Mouse (Mus musculus): Measurements from ENCODE around the gene Katnb1. TPM values are rescaled to one million over a fixed set of nuclear protein-coding genes. Genes with fewer than 3 reads are reported as not detected.
A peak's percentile ranks its signal among the peaks of the same experiment; 100 is the strongest.

Gene Katnb1
- polyA plus RNA-seq, 1 experiment from 2014 or later, result 32.0 TPM

- H3K36me3 ChIP-seq, result peaks cover 38% of the 10 kb centered on the region
- H3K4me1 ChIP-seq, result no peaks in the 10 kb centered on the region
- 76% methylated on average over 4 of the region's 4 CpGs for WGBS
- no peak for DNase-seq (ENCODE audit: low spot score)
- no peak overlapping the region for H3K4me3 ChIP-seq
- H3K27me3 ChIP-seq (ENCODE audit: low read depth, poor library complexity, severe bottlenecking), result no peaks in the 10 kb centered on the region
- no peak overlapping the region for H3K27ac ChIP-seq (replicated peaks)
- H3K9me3 ChIP-seq (replicated peaks), result no peaks in the 10 kb centered on the region
Observed at GRCm38 (mm10) chr8:95101972-95102371, 21.0 kb downstream of the Katnb1 start.

GRCm38 (mm10) chr8:95107306-95107705, 26.3 kb downstream of the Katnb1 start:
- no peak overlapping the region for H3K27ac ChIP-seq (replicated peaks)
- H3K9me3 ChIP-seq (replicated peaks), result no peaks in the 10 kb centered on the region
- H3K4me1 ChIP-seq, result no peaks in the 10 kb centered on the region
- H3K27me3 ChIP-seq (ENCODE audit: low read depth, poor library complexity, severe bottlenecking), result no peaks in the 10 kb centered on the region
- H3K4me3 ChIP-seq, result no peak overlapping the region
- 91% methylated on average over 13 of the region's 13 CpGs for WGBS
- no peaks in the 10 kb centered on the region for H3K36me3 ChIP-seq
- no peak for DNase-seq (ENCODE audit: low spot score)

DNA sequence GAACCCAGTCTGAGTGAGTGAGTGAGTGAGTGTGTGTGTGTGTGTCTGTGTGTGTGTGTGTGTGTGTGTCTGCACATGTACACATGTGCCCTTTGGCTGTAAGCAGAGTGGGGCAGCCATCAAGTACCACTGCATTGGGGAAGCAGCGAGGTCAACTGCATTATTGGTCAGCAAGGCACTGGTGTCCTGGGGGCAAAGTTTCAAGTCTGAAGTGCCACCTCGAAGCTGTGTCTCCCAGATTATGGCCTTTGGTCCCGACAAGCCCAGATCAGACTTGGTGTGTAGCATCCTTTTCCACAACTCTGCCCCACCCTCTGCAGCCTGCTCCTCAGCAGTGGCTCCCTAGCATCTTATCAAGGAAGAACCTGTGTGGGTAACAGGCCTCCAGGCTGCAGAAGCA, 31.6 kb downstream of the Katnb1 start:
- no peak for DNase-seq (ENCODE audit: low spot score)
- H3K36me3 ChIP-seq, result no peaks in the 10 kb centered on the region
- H3K4me1 ChIP-seq, result no peaks in the 10 kb centered on the region
- H3K9me3 ChIP-seq (replicated peaks), result no peaks in the 10 kb centered on the region
- 86% methylated on average over 3 of the region's 3 CpGs for WGBS
- H3K27me3 ChIP-seq (ENCODE audit: low read depth, poor library complexity, severe bottlenecking), result no peaks in the 10 kb centered on the region
- no peak overlapping the region for H3K4me3 ChIP-seq
- H3K27ac ChIP-seq (replicated peaks), result no peak overlapping the region

- 78% methylated on average over 4 of the region's 4 CpGs for WGBS
- no peak for DNase-seq (ENCODE audit: low spot score)
- H3K27me3 ChIP-seq (ENCODE audit: low read depth, poor library complexity, severe bottlenecking), result no peaks in the 10 kb centered on the region
- H3K4me3 ChIP-seq, result no peak overlapping the region
- 0 out of 2 replicates have a peak overlapping the region, but pooled peaks have one; percentile 13 for H3K27ac ChIP-seq (replicated peaks)
- H3K4me1 ChIP-seq, result no peaks in the 10 kb centered on the region
- H3K36me3 ChIP-seq, result no peaks in the 10 kb centered on the region
- no peaks in the 10 kb centered on the region for H3K9me3 ChIP-seq (replicated peaks)
Observed at GRCm38 (mm10) chr8:95113108-95113507, 32.1 kb downstream of the Katnb1 start.

DNA sequence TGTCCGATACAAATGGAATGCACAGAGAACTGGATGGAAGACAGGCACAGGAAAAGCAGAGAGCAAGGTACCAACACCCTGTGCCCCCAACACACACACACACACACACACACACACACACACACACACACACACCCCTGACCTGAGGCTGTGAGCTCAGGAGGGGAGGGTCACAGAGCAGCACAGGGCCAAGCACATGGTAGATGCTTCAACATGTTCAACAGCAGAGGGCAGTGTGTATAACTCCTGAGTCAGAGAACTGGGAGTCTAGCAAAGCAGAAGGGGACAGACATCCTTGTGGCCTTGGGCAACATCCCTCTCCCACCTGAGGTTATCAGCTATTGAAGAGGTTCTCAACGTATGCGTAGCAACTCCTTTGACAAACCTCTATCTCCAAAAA, 32.8 kb downstream of the Katnb1 start:
- H3K9me3 ChIP-seq (replicated peaks), result no peaks in the 10 kb centered on the region
- peak; percentile 22 for DNase-seq (ENCODE audit: low spot score)
- H3K36me3 ChIP-seq, result no peaks in the 10 kb centered on the region
- WGBS, result 74% methylated on average over 3 of the region's 3 CpGs
- H3K27ac ChIP-seq (replicated peaks), result 0 out of 2 replicates have a peak overlapping the region, but pooled peaks have one; percentile 13
- H3K4me3 ChIP-seq, result no peak overlapping the region
- H3K4me1 ChIP-seq, result no peaks in the 10 kb centered on the region
- no peaks in the 10 kb centered on the region for H3K27me3 ChIP-seq (ENCODE audit: low read depth, poor library complexity, severe bottlenecking)

DNA sequence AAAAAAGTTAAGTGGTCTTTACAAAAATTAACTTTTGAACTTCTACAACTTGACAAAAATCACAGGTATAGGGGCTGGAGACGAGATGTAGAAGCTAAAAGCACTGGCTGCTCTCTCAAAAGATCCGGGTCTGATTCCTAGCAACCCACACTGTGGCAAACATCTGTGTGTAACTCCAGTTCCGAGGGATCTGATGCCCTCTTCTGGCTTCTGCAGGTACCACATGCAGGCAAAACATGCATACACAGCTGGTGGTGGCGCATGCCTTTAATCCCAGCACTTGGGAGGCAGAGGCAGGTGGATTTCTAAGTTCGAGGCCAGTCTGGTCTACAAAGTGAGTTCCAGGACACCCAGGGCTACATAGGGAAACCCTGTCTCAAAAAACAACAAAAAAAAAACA, 42.5 kb downstream of the Katnb1 start:
- WGBS, result 83% methylated on average over 5 of the region's 5 CpGs

DNA sequence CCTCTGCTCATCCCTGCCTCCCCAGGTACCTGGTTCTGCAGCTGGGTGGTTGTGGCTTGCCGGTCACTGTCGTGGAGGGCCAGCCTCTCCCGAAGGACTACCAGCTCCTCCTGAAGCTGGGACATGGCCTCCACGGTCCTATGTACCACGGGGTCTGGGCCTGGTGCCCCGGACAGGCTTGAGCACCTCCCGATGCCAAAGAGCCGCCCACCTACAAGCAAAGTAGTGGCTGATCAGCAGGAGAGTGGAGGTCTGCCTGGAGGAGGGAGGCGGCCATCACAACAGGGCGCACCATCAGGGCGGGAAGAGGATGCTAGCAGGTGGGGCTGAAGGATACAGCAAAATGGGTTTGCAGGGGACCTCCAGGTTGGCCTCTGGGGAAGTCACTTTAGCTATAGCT, 45.5 kb downstream of the Katnb1 start:
- no peak for DNase-seq (ENCODE audit: low spot score)
- H3K4me1 ChIP-seq, result peaks cover 15% of the 10 kb centered on the region
- H3K4me3 ChIP-seq, result no peak overlapping the region
- H3K27ac ChIP-seq (replicated peaks), result 0 out of 2 replicates have a peak overlapping the region, but pooled peaks have one; percentile 23
- no peaks in the 10 kb centered on the region for H3K9me3 ChIP-seq (replicated peaks)
- WGBS, result 90% methylated on average over 11 of the region's 11 CpGs
- no peaks in the 10 kb centered on the region for H3K27me3 ChIP-seq (ENCODE audit: low read depth, poor library complexity, severe bottlenecking)
- no peaks in the 10 kb centered on the region for H3K36me3 ChIP-seq

More for the DNA sequence above, 42.5 kb downstream of the Katnb1 start:
- no peaks in the 10 kb centered on the region for H3K27me3 ChIP-seq (ENCODE audit: low read depth, poor library complexity, severe bottlenecking)
- no peaks in the 10 kb centered on the region for H3K9me3 ChIP-seq (replicated peaks)
- H3K4me3 ChIP-seq, result no peak overlapping the region
- peaks cover 7% of the 10 kb centered on the region for H3K4me1 ChIP-seq
- no peaks in the 10 kb centered on the region for H3K36me3 ChIP-seq
- DNase-seq (ENCODE audit: low spot score), result no peak
- no peak overlapping the region for H3K27ac ChIP-seq (replicated peaks)

- Histone ChIP-seq H3K4me1 (peaks cover 18% of the 10 kb centered on the region), H3K36me3 (no peaks in the 10 kb centered on the region), H3K4me3 (no peak overlapping the region), H3K9me3 (replicated peaks) (no peaks in the 10 kb centered on the region), H3K27me3 (ENCODE audit: low read depth, poor library complexity, severe bottlenecking) (no peaks in the 10 kb centered on the region), H3K27ac (replicated peaks) (0 out of 2 replicates have a peak overlapping the region, but pooled peaks have one; percentile 23)
- DNase-seq (ENCODE audit: low spot score), result no peak
- WGBS, result 75% methylated on average over 9 of the region's 9 CpGs
Observed at GRCm38 (mm10) chr8:95127658-95128057, 46.7 kb downstream of the Katnb1 start.

- Histone ChIP-seq H3K4me1 (peaks cover 18% of the 10 kb centered on the region), H3K36me3 (no peaks in the 10 kb centered on the region), H3K4me3 (no peak overlapping the region), H3K27me3 (ENCODE audit: low read depth, poor library complexity, severe bottlenecking) (no peaks in the 10 kb centered on the region), H3K27ac (replicated peaks) (no peak overlapping the region), H3K9me3 (replicated peaks) (no peaks in the 10 kb centered on the region)
- no peak for DNase-seq (ENCODE audit: low spot score)
- WGBS, result 89% methylated on average over 11 of the region's 11 CpGs
Observed at GRCm38 (mm10) chr8:95128750-95129260, 47.8 kb downstream of the Katnb1 start.

DNA sequence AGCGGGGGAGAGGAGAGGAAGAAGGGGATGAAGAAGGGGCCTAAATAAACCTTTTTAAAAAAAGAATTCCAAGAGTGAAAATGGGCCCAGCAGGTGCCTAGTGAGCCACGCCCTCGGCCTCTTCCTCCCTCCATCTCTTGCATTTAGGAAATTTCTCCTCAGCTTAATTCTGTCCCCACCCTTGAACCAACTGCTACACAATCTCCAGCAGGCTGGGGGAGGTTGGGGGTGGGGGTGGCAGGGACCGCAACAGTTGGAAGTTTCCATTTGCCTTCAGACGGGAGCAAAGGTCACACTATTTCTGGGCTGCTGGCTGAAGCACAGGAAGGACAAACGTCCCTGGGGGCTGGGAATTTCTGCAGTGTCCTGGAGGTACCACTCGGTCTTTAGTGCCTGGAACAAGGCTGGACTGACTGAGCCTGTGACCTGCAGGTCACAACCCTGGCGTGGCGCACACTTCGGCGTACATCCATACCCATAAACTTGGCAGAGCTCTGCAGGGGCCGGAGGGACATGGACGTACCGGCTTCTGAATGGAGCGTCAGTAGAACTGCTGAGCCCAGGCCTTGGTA, 50.1 kb downstream of the Katnb1 start:
- Histone ChIP-seq H3K27me3 (ENCODE audit: low read depth, poor library complexity, severe bottlenecking) (peaks cover 3% of the 10 kb centered on the region), H3K27ac (replicated peaks) (0 out of 2 replicates have a peak overlapping the region, but pooled peaks have one; percentile 29), H3K4me3 (no peak overlapping the region), H3K36me3 (no peaks in the 10 kb centered on the region), H3K4me1 (peaks cover 18% of the 10 kb centered on the region), H3K9me3 (replicated peaks) (no peaks in the 10 kb centered on the region)
- no peak for DNase-seq (ENCODE audit: low spot score)
- WGBS, result 71% methylated on average over 15 of the region's 15 CpGs

- DNase-seq (ENCODE audit: low spot score), result no peak
Observed at GRCm38 (mm10) chr8:95131983-95132382, 51.0 kb downstream of the Katnb1 start.

DNA sequence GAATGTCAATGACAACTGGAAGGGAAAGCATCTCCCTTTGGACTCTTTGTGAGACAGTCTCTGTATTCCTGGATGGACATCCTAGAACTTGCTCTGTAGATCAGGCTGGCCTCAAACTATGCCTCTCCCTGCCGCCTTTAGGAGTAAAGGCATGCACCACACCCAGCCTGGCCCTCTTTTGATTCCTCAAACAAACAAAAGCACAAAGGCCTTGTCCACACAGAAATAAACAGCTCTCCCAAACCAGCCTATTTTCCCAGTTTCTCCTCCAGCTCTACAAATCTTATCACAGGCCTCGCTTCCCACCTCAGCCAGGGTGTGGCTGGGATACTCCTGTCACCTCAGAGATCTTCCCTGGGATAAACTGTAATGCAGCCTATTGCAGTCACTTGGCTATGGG, 53.2 kb downstream of the Katnb1 start:
- 86% methylated on average over 2 of the region's 2 CpGs for WGBS
- DNase-seq (ENCODE audit: low spot score), result no peak
- Histone ChIP-seq H3K27me3 (ENCODE audit: low read depth, poor library complexity, severe bottlenecking) (peaks cover 34% of the 10 kb centered on the region), H3K9me3 (replicated peaks) (no peaks in the 10 kb centered on the region), H3K27ac (replicated peaks) (no peak overlapping the region), H3K4me1 (peaks cover 30% of the 10 kb centered on the region), H3K36me3 (no peaks in the 10 kb centered on the region), H3K4me3 (no peak overlapping the region)

More at GRCm38 (mm10) chr8:95131983-95132382, 51.0 kb downstream of the Katnb1 start:
- Histone ChIP-seq H3K36me3 (no peaks in the 10 kb centered on the region), H3K4me3 (no peak overlapping the region), H3K27me3 (ENCODE audit: low read depth, poor library complexity, severe bottlenecking) (peaks cover 12% of the 10 kb centered on the region), H3K9me3 (replicated peaks) (no peaks in the 10 kb centered on the region), H3K27ac (replicated peaks) (no peak overlapping the region), H3K4me1 (peaks cover 22% of the 10 kb centered on the region)
- WGBS, result 85% methylated on average over 5 of the region's 5 CpGs

DNA sequence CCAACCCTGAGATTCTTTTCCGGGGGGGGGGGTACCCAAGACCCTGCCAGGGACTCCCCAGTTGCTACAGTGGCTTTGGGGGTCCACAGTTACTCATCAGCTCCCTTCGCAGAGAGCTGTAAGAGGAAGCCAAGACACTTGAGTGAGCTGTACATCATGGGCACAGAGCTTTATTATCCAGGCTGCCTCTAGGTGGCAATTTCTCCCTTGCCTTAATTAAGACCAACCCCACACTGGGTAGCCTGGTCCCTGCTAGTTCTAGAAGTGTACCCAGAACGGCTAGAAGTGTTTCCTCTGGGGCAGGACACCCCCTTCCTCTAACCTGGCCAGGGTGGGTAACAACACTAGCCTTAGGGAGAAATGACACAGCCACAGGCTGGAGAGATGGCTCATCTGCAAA, 54.3 kb downstream of the Katnb1 start:
- Histone ChIP-seq H3K36me3 (no peaks in the 10 kb centered on the region), H3K4me3 (no peak overlapping the region), H3K27me3 (ENCODE audit: low read depth, poor library complexity, severe bottlenecking) (peaks cover 45% of the 10 kb centered on the region), H3K4me1 (peaks cover 30% of the 10 kb centered on the region), H3K27ac (replicated peaks) (no peak overlapping the region), H3K9me3 (replicated peaks) (no peaks in the 10 kb centered on the region)
- WGBS, result 51% methylated on average over 3 of the region's 3 CpGs
- DNase-seq (ENCODE audit: low spot score), result no peak
